Mouse (Mus musculus): ENCODE results near the gene Midn. TPM values are rescaled to one million over a fixed set of nuclear protein-coding genes. Genes with fewer than 3 reads are reported as not detected.

The Midn gene
- polyA plus RNA-seq, 1 experiment from 2014 or later, result 67.1 TPM

DNA sequence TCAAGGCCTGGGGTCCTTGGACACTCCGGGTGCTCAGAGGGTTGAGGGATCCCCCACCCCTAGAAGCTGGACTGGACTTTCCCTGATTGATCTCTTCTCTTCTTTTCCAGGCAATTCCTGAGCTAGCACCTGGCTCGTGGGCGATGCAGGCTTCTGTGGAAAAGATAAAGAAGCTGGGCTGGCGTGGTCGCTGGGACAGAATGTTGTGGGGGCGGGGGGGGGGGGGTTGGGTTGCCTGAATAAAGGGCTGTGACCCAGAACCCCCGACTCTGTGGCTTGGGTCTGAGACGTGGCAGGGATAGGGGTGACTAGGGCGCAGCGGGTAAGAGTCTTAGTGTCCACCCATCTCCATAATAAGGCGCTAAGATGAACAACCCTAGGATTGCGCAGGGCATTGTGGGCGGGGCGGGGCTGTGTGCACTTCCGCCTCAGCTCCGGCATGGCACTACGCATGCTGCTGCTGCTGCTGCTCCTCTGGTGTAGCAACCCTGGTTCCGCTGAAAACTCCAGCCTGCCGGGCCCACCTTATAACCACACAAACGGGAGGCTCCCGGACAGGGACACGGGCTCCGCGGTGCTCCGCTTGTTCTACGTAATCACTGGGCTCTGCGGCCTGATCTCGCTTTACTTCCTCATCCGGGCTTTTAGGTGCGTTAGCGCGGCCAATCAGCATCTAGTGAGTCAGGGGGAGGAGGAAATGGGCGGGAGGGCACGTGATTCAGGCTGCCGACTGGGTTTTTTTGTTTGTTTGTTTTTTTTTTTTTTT is 24.6 kb downstream of the Midn start, which contains the start of gene 1600002K03Rik:
Gene 1600002K03Rik, plus strand, starts transcription at position 418 of the 766 bp plus-strand sequence.
- peak within 1 kb of the TSS; percentile 50 for H3K4me3 ChIP-seq (ENCODE audit: low read depth, low read length)

DNA sequence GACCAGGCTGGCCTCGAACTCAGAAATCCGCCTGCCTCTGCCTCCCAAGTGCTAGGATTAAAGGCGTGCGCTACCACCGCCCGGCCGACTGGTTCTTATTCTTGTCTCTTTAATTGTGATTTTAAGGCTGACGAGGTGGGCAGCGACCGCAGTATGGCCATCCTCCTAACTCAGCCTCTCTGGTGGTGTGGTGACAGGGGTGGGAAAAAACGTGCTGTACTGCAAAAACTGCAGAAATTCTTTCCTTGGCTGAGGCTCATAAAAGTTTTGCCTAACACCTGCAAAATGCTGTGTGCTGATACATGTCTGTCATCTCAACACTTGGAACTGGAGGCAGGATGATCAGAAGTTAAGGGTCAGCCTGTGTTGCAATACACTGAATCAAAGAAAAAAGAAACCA is 25.3 kb downstream of the Midn start:
- no peaks in the 10 kb centered on the region for H3K9me3 ChIP-seq (ENCODE audit: control insufficient read depth, low read length)
- peaks cover 9% of the 10 kb centered on the region; the same call in 1 of the 2 replicates for H3K4me1 ChIP-seq (replicated peaks; ENCODE audit: control insufficient read depth, insufficient read depth, low read length)
- WGBS, result 11% methylated on average over 11 of the region's 11 CpGs
- no peak for DNase-seq (ENCODE audit: low spot score)
- peak overlapping the region; percentile 50 for H3K4me3 ChIP-seq (ENCODE audit: low read depth, low read length)
- H3K27me3 ChIP-seq (ENCODE audit: control insufficient read depth, insufficient read depth, low read length), result no peaks in the 10 kb centered on the region
- peak overlapping the region; percentile 67 for H3K4me2 ChIP-seq (replicated peaks; ENCODE audit: low read depth, low read length)
- no peak for ATAC-seq (ENCODE audit: low FRiP score)
- 0 out of 2 replicates have a peak overlapping the region, but pooled peaks have one; percentile 54 for H3K27ac ChIP-seq (ENCODE audit: low read depth, low read length)
- peak overlapping the region; percentile 21 for H3K9ac ChIP-seq (ENCODE audit: low read depth, low read length)
- peaks cover 17% of the 10 kb centered on the region for H3K36me3 ChIP-seq (ENCODE audit: control insufficient read depth, insufficient read depth, low read length)

More for the DNA sequence above, 24.6 kb downstream of the Midn start, which contains the start of gene 1600002K03Rik:
- H3K27me3 ChIP-seq (ENCODE audit: control insufficient read depth, insufficient read depth, low read length), result no peaks in the 10 kb centered on the region
- DNase-seq (ENCODE audit: low spot score) (peak; percentile 91), ATAC-seq (ENCODE audit: low FRiP score) (peak; percentile 74)
- H3K9me3 ChIP-seq (ENCODE audit: control insufficient read depth, low read length), result no peaks in the 10 kb centered on the region
- peak within 1 kb of the TSS; percentile 52 for H3K9ac ChIP-seq (ENCODE audit: low read depth, low read length)
- 9% methylated on average over 35 of the region's 35 CpGs for WGBS
- peaks cover 17% of the 10 kb centered on the region for H3K36me3 ChIP-seq (ENCODE audit: control insufficient read depth, insufficient read depth, low read length)
- H3K4me1 ChIP-seq (replicated peaks; ENCODE audit: control insufficient read depth, insufficient read depth, low read length), result peaks cover 6% of the 10 kb centered on the region; the same call in 1 of the 2 replicates
- peak within 1 kb of the TSS; percentile 86 for H3K27ac ChIP-seq (ENCODE audit: low read depth, low read length)
- peak within 1 kb of the TSS; percentile 67 for H3K4me2 ChIP-seq (replicated peaks; ENCODE audit: low read depth, low read length)

DNA sequence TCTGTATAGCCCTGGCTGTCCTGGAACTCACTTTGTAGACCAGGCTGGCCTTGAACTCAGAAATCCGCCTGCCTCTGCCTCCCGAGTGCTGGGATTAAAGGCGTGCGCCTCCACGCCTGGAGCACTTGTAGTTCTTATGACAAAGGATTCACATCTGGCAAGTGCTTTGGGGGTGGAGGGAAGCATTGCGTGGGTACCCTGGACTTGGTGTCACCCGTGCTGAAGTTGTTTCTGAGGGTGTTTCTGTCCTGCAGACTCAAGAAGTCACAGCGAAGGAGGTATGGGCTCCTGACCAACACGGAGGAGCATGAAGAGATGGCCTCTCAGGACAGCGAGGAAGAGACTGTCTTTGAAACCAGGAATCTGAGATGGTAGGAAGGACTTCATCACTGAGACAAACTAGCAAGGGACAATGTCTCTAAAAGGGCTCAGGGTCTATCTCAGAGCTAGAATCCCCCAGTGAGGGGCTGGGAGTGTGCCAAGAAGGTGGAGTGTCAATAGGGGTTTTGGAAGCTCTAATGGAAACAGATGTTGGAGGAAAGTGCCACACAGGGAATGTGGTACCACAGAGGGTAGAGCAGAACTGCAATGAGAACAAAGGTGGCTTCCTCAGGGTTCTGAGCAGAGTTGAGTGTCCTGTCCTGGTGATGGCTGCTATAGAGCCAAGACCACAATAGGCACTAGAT is 26.0 kb downstream of the Midn start:
- no peaks in the 10 kb centered on the region for H3K27me3 ChIP-seq (ENCODE audit: control insufficient read depth, insufficient read depth, low read length)
- H3K4me1 ChIP-seq (replicated peaks; ENCODE audit: control insufficient read depth, insufficient read depth, low read length), result peaks cover 9% of the 10 kb centered on the region; the same call in 1 of the 2 replicates
- no peak overlapping the region for H3K9ac ChIP-seq (ENCODE audit: low read depth, low read length)
- 90% methylated on average over 10 of the region's 10 CpGs for WGBS
- no peak overlapping the region for H3K4me3 ChIP-seq (ENCODE audit: low read depth, low read length)
- ATAC-seq (ENCODE audit: low FRiP score) (no peak), DNase-seq (ENCODE audit: low spot score) (no peak)
- H3K36me3 ChIP-seq (ENCODE audit: control insufficient read depth, insufficient read depth, low read length), result peaks cover 17% of the 10 kb centered on the region
- H3K27ac ChIP-seq (ENCODE audit: low read depth, low read length), result no peak overlapping the region
- no peak overlapping the region for H3K4me2 ChIP-seq (replicated peaks; ENCODE audit: low read depth, low read length)
- H3K9me3 ChIP-seq (ENCODE audit: control insufficient read depth, low read length), result no peaks in the 10 kb centered on the region

DNA sequence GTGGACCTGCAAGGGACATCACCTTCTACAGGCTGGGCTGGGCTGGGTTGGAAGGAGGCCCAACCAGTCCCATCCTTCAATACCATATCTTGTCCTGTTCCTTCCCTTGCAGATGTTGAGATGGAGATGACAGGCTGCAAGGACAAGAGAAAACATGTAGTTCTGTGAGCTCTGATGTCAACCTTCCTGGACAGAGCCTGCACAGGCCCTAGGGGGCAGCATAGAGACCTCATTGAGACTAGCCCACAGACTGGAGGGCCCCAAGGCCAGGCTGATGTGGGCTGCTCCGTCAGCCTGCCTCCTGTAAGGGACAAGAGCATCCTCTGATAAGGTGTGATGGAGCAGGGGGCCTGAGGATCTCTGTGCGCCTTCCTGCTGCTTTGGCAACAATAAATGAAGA is 26.6 kb downstream of the Midn start:
- DNase-seq (ENCODE audit: low spot score), result peak; percentile 76
- Histone ChIP-seq H3K4me2 (replicated peaks; ENCODE audit: low read depth, low read length) (no peak overlapping the region), H3K4me1 (replicated peaks; ENCODE audit: control insufficient read depth, insufficient read depth, low read length) (peaks cover 9% of the 10 kb centered on the region; the same call in 1 of the 2 replicates), H3K27ac (ENCODE audit: low read depth, low read length) (no peak overlapping the region), H3K9me3 (ENCODE audit: control insufficient read depth, low read length) (no peaks in the 10 kb centered on the region), H3K27me3 (ENCODE audit: control insufficient read depth, insufficient read depth, low read length) (no peaks in the 10 kb centered on the region), H3K9ac (ENCODE audit: low read depth, low read length) (no peak overlapping the region), H3K36me3 (ENCODE audit: control insufficient read depth, insufficient read depth, low read length) (peaks cover 17% of the 10 kb centered on the region), H3K4me3 (ENCODE audit: low read depth, low read length) (no peak overlapping the region)
- 41% methylated on average over 2 of the region's 2 CpGs for WGBS
- no peak for ATAC-seq (ENCODE audit: low FRiP score)

DNA sequence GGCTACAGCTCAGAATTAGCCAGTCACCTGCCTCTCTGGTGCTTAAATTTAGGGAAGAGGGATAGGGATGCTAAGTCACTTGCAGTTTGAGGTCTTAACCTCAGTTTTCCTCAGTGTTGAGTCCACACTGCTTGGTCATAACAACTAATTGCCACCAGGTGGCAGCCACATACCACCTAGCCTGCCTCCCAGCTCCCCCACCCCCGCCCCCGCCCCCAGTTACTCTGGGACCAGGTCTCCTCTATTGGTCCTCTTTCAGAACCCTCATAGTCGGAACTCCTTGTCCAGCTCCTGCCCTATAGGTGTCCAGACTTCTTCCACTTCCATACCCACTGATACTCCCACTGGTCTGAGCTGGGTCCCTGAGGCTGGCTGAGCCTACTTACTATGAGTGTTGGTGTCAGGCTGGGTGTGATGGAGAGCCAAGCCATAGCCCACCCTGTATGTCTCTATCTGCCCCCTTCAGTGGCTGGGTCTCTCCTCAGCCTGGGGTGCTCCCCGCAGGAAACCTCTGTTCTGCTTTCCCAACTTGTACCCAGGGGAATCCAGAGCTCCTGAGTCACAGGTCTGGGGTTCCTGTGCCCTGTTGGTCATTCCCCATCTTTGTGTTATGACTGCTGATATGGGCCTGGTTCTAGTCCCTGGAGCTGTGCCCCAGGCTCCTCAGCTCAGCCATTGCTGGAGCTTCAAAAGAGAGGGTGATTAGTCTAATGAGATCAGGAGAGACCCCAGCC is 27.6 kb downstream of the Midn start:
- peak; percentile 70 for DNase-seq (ENCODE audit: low spot score)
- 29% methylated on average over 4 of the region's 4 CpGs for WGBS
- Histone ChIP-seq H3K9ac (ENCODE audit: low read depth, low read length) (no peak overlapping the region), H3K9me3 (ENCODE audit: control insufficient read depth, low read length) (no peaks in the 10 kb centered on the region), H3K36me3 (ENCODE audit: control insufficient read depth, insufficient read depth, low read length) (peaks cover 8% of the 10 kb centered on the region), H3K4me3 (ENCODE audit: low read depth, low read length) (no peak overlapping the region), H3K27me3 (ENCODE audit: control insufficient read depth, insufficient read depth, low read length) (no peaks in the 10 kb centered on the region), H3K4me1 (replicated peaks; ENCODE audit: control insufficient read depth, insufficient read depth, low read length) (peaks cover 15% of the 10 kb centered on the region), H3K27ac (ENCODE audit: low read depth, low read length) (no peak overlapping the region), H3K4me2 (replicated peaks; ENCODE audit: low read depth, low read length) (no peak overlapping the region)
- ATAC-seq (ENCODE audit: low FRiP score), result no peak

DNA sequence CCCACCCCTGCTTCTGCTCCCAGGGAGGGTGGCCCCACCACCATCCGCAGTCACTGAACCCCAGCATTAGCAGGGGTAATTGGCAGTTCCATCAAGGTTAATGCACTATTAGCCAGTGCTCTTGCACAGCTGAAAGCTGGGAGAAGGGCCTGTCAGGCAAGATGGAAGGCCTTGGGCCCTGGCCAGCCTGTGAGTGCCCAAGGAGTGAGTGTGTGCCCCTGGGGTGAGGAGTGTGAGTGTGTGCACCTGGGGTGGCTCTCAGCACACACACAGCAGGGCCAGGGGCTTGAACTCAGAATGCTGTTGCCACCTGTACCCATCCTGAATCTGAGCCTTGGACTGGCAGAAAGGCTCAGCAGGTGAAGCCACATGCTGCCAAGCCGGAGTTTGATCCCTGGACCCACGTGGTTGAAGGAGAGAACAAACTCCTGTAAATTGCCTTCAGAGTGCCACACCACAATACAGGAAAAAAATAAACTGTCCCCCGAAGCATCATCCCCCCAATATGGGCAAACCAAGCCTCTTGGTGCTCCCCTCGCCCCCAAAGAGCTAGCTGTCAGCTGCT is 28.3 kb downstream of the Midn start:
- Histone ChIP-seq H3K36me3 (ENCODE audit: control insufficient read depth, insufficient read depth, low read length) (peaks cover 7% of the 10 kb centered on the region; the same call in 1 of the 2 replicates), H3K27me3 (ENCODE audit: control insufficient read depth, insufficient read depth, low read length) (no peaks in the 10 kb centered on the region), H3K4me1 (replicated peaks; ENCODE audit: control insufficient read depth, insufficient read depth, low read length) (peaks cover 20% of the 10 kb centered on the region), H3K4me2 (replicated peaks; ENCODE audit: low read depth, low read length) (no peak overlapping the region), H3K27ac (ENCODE audit: low read depth, low read length) (no peak overlapping the region), H3K4me3 (ENCODE audit: low read depth, low read length) (no peak overlapping the region), H3K9ac (ENCODE audit: low read depth, low read length) (no peak overlapping the region), H3K9me3 (ENCODE audit: control insufficient read depth, low read length) (no peaks in the 10 kb centered on the region)
- 82% methylated on average over 5 of the region's 5 CpGs for WGBS
- no peak for DNase-seq (ENCODE audit: low spot score)
- ATAC-seq (ENCODE audit: low FRiP score), result no peak

DNA sequence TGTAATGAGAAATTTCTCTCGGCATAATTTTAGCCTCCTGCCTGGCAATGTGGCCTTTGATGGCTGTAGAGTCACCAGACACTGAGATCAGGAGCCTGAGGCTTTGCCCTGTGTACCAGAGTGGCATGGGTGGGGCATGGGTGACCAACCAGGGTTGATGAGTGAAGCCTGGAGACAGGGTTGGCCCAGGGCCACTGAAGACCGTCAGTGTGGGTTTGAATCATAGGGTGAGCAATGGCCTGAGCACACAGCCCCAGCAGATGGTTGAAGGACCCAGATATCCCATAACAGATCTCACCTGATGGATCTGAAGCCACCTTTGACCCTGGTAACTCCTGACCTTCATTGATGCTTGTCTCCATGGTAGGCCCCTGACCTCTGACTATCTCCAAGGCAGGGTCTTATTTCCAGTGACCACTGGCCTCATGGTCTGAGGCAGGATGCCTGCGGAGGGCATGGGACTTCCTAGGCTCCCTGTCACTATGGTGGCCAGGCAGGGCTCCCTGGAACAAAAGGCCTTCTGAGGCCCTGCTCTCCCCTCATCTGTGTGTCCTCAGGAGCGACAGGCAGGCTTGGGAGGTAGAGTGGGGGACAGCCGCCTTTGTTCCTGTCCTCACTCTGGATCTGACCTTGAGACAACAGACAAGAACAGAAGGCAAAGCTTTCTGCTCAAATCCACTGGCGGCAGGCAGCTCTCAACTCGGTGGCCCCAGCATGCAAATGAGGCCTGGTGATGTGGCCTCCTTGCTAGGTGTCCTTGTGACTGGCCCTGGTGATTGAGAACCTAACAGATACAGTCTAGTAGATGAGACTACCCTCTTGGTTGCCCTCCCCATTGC is 29.6 kb downstream of the Midn start:
- no peaks in the 10 kb centered on the region for H3K9me3 ChIP-seq (ENCODE audit: control insufficient read depth, low read length)
- H3K27ac ChIP-seq (ENCODE audit: low read depth, low read length), result no peak overlapping the region
- no peaks in the 10 kb centered on the region for H3K27me3 ChIP-seq (ENCODE audit: control insufficient read depth, insufficient read depth, low read length)
- no peaks in the 10 kb centered on the region for H3K36me3 ChIP-seq (ENCODE audit: control insufficient read depth, insufficient read depth, low read length)
- no peak overlapping the region for H3K4me2 ChIP-seq (replicated peaks; ENCODE audit: low read depth, low read length)
- DNase-seq (ENCODE audit: low spot score) (no peak), ATAC-seq (ENCODE audit: low FRiP score) (no peak)
- H3K4me1 ChIP-seq (replicated peaks; ENCODE audit: control insufficient read depth, insufficient read depth, low read length), result peaks cover 14% of the 10 kb centered on the region
- no peak overlapping the region for H3K4me3 ChIP-seq (ENCODE audit: low read depth, low read length)
- WGBS, result 61% methylated on average over 7 of the region's 7 CpGs
- H3K9ac ChIP-seq (ENCODE audit: low read depth, low read length), result peak overlapping the region; percentile 19; the same call in 1 of the 2 replicates
